Mouse (Mus musculus) midbrain, embryonic 15.5 days (tissue): ENCODE data around the gene Best1. TPM values are rescaled to one million over a fixed set of nuclear protein-coding genes. Genes with fewer than 3 reads are reported as not detected.

Source experiments
- ATAC-seq: fragments of 200-750 bp; cut with Nextera tagmentation; replicated peaks from 2 replicates; pipeline ENCODE4 v1.8.0; 2017; ENCODE audit warnings: moderate TSS enrichment
- H3K27ac ChIP-seq: fragments of 300-500 bp; sonication (generic); 2 replicates; pipeline ENCODE4 v1.5.1; 2015; ENCODE audit warnings: mild to moderate bottlenecking, inconsistent platforms
- H3K27me3 ChIP-seq: fragments of 300-500 bp; sonication (generic); replicated peaks from 2 replicates; pipeline ENCODE4 v1.6.1; 2015; ENCODE audit warnings: inconsistent platforms
- H3K36me3 ChIP-seq: fragments of 300-500 bp; sonication (generic); replicated peaks from 2 replicates; pipeline ENCODE4 v1.6.1; 2015; ENCODE audit warnings: inconsistent platforms
- H3K4me1 ChIP-seq: fragments of 300-500 bp; sonication (generic); 2 replicates; pipeline ENCODE4 v1.6.1; 2015; ENCODE audit warnings: inconsistent platforms
- H3K4me2 ChIP-seq: fragments of 300-500 bp; sonication (generic); 2 replicates; pipeline ENCODE4 v1.6.1; 2015; ENCODE audit warnings: inconsistent platforms, mild to moderate bottlenecking, moderate library complexity
- H3K4me3 ChIP-seq: fragments of 300-500 bp; sonication (generic); 2 replicates; pipeline ENCODE4 v1.5.1; 2015; ENCODE audit warnings: mild to moderate bottlenecking, inconsistent platforms
- H3K9ac ChIP-seq: fragments of 300-500 bp; sonication (generic); 2 replicates; pipeline ENCODE4 v1.6.1; 2015; ENCODE audit warnings: mild to moderate bottlenecking, inconsistent platforms
- H3K9me3 ChIP-seq: fragments of 300-500 bp; sonication (generic); 2 replicates; pipeline ENCODE4 v1.6.1; 2016; ENCODE audit warnings: inconsistent platforms
- WGBS: fragments of 180-500 bp; shearing (Covaris S2); methylation state at CpG from one replicate; pipeline ENCODE4 v1.1.7; 2015; ENCODE audit warnings: mixed read lengths; 5-methylcytosine and 5-hydroxymethylcytosine counted together
- polyA plus RNA-seq: library from polyadenylated mRNA; unstranded; fragments of >200 nt; fragmentation: Nextera tagmentation; extraction: Ambion mirVana; gene quantifications from 2 replicates; pipeline ENCODE4 v1.2.1, GENCODE M21; 2015

The Best1 gene
- polyA plus RNA-seq, 1 experiment from 2014 or later, result 3.2 TPM

- no peak overlapping the region for H3K27ac ChIP-seq
- H3K4me1 ChIP-seq, result peaks cover 23% of the 10 kb centered on the region
- H3K36me3 ChIP-seq, result no peaks in the 10 kb centered on the region
- WGBS, result 84% methylated on average over 4 of the region's 4 CpGs
- H3K9ac ChIP-seq, result no peak overlapping the region
- H3K9me3 ChIP-seq, result no peaks in the 10 kb centered on the region
- peak overlapping the region; percentile 98 for H3K4me2 ChIP-seq
- H3K4me3 ChIP-seq, result peak overlapping the region; percentile 74
- no peaks in the 10 kb centered on the region for H3K27me3 ChIP-seq
- no peak for ATAC-seq
Observed at GRCm38 (mm10) chr19:10019214-10019760, 17.9 kb upstream of the Best1 start.

- ATAC-seq, result no peak; the same call in 1 of the 2 replicates
- Histone ChIP-seq H3K27me3 (no peaks in the 10 kb centered on the region), H3K4me1 (peaks cover 23% of the 10 kb centered on the region), H3K4me2 (peak overlapping the region; percentile 98), H3K4me3 (peak overlapping the region; percentile 74), H3K27ac (no peak overlapping the region), H3K9ac (peak overlapping the region; percentile 76), H3K36me3 (no peaks in the 10 kb centered on the region), H3K9me3 (no peaks in the 10 kb centered on the region)
- 0% methylated on average over 3 of the region's 3 CpGs for WGBS
Observed at GRCm38 (mm10) chr19:10018527-10018818, 17.0 kb upstream of the Best1 start.

- ATAC-seq, result peak; percentile 96
- WGBS, result 5% methylated on average over 44 of the region's 44 CpGs
- no peaks in the 10 kb centered on the region for H3K27me3 ChIP-seq
- peak overlapping the region; percentile 76 for H3K9ac ChIP-seq
- H3K4me1 ChIP-seq, result peaks cover 23% of the 10 kb centered on the region
- H3K27ac ChIP-seq, result peak overlapping the region; percentile 68
- peak overlapping the region; percentile 74 for H3K4me3 ChIP-seq
- H3K4me2 ChIP-seq, result peak overlapping the region; percentile 98
- H3K9me3 ChIP-seq, result no peaks in the 10 kb centered on the region
- no peaks in the 10 kb centered on the region for H3K36me3 ChIP-seq
Observed at GRCm38 (mm10) chr19:10017637-10018526, 16.4 kb upstream of the Best1 start.

GRCm38 (mm10) chr19:10016151-10016550, 14.7 kb upstream of the Best1 start:
- Histone ChIP-seq H3K27me3 (no peaks in the 10 kb centered on the region), H3K4me2 (no peak overlapping the region), H3K9me3 (no peaks in the 10 kb centered on the region), H3K4me3 (no peak overlapping the region), H3K4me1 (peaks cover 23% of the 10 kb centered on the region), H3K27ac (no peak overlapping the region), H3K9ac (no peak overlapping the region), H3K36me3 (no peaks in the 10 kb centered on the region)
- WGBS, result 87% methylated on average over 4 of the region's 4 CpGs
- ATAC-seq, result no peak

GRCm38 (mm10) chr19:10015442-10015841, 14.0 kb upstream of the Best1 start:
- 85% methylated on average over 4 of the region's 4 CpGs for WGBS

GRCm38 (mm10) chr19:10014824-10015223, 13.4 kb upstream of the Best1 start:
- ATAC-seq, result no peak
- Histone ChIP-seq H3K27me3 (no peaks in the 10 kb centered on the region), H3K9ac (no peak overlapping the region), H3K27ac (no peak overlapping the region), H3K4me2 (no peak overlapping the region), H3K4me1 (peaks cover 23% of the 10 kb centered on the region), H3K4me3 (no peak overlapping the region), H3K36me3 (no peaks in the 10 kb centered on the region), H3K9me3 (no peaks in the 10 kb centered on the region)
- 86% methylated on average over 13 of the region's 13 CpGs for WGBS

More at GRCm38 (mm10) chr19:10015442-10015841, 14.0 kb upstream of the Best1 start:
- H3K36me3 ChIP-seq, result no peaks in the 10 kb centered on the region
- peaks cover 23% of the 10 kb centered on the region for H3K4me1 ChIP-seq
- no peak overlapping the region for H3K4me2 ChIP-seq
- H3K9me3 ChIP-seq, result no peaks in the 10 kb centered on the region
- no peaks in the 10 kb centered on the region for H3K27me3 ChIP-seq
- no peak overlapping the region for H3K9ac ChIP-seq
- H3K27ac ChIP-seq, result no peak overlapping the region
- ATAC-seq, result no peak
- no peak overlapping the region for H3K4me3 ChIP-seq

- no peak overlapping the region for H3K27ac ChIP-seq
- H3K4me3 ChIP-seq, result no peak overlapping the region
- H3K36me3 ChIP-seq, result no peaks in the 10 kb centered on the region
- no peaks in the 10 kb centered on the region for H3K27me3 ChIP-seq
- no peak for ATAC-seq
- no peaks in the 10 kb centered on the region for H3K9me3 ChIP-seq
- 78% methylated on average over 5 of the region's 5 CpGs for WGBS
- peaks cover 16% of the 10 kb centered on the region for H3K4me1 ChIP-seq
- H3K4me2 ChIP-seq, result no peak overlapping the region
- H3K9ac ChIP-seq, result no peak overlapping the region
Observed at GRCm38 (mm10) chr19:10013913-10014312, 12.5 kb upstream of the Best1 start.

GRCm38 (mm10) chr19:10013348-10013747, 11.9 kb upstream of the Best1 start:
- Histone ChIP-seq H3K4me3 (no peak overlapping the region), H3K4me2 (no peak overlapping the region), H3K9ac (no peak overlapping the region), H3K4me1 (peaks cover 10% of the 10 kb centered on the region), H3K36me3 (no peaks in the 10 kb centered on the region), H3K9me3 (no peaks in the 10 kb centered on the region), H3K27me3 (no peaks in the 10 kb centered on the region), H3K27ac (no peak overlapping the region)
- no peak for ATAC-seq
- WGBS, result 50% methylated on average over 3 of the region's 3 CpGs

GRCm38 (mm10) chr19:10012827-10013278, 11.4 kb upstream of the Best1 start:
- ATAC-seq, result no peak
- Histone ChIP-seq H3K4me3 (no peak overlapping the region), H3K27ac (no peak overlapping the region), H3K4me2 (no peak overlapping the region), H3K36me3 (no peaks in the 10 kb centered on the region), H3K4me1 (peaks cover 5% of the 10 kb centered on the region; the same call in 1 of the 2 replicates), H3K27me3 (no peaks in the 10 kb centered on the region), H3K9me3 (no peaks in the 10 kb centered on the region), H3K9ac (no peak overlapping the region)
- 58% methylated on average over 6 of the region's 6 CpGs for WGBS

- no peaks in the 10 kb centered on the region for H3K9me3 ChIP-seq
- no peak overlapping the region for H3K4me2 ChIP-seq
- H3K36me3 ChIP-seq, result no peaks in the 10 kb centered on the region
- WGBS, result 85% methylated on average over 1 of the region's 1 CpGs
- no peaks in the 10 kb centered on the region for H3K27me3 ChIP-seq
- H3K9ac ChIP-seq, result no peak overlapping the region
- H3K4me1 ChIP-seq, result no peaks in the 10 kb centered on the region
- H3K4me3 ChIP-seq, result no peak overlapping the region
- ATAC-seq, result no peak
- no peak overlapping the region for H3K27ac ChIP-seq
Observed at GRCm38 (mm10) chr19:10011408-10011807, 10.0 kb upstream of the Best1 start.

- Histone ChIP-seq H3K27ac (no peak overlapping the region), H3K9me3 (no peaks in the 10 kb centered on the region), H3K9ac (no peak overlapping the region), H3K4me1 (no peaks in the 10 kb centered on the region), H3K4me3 (no peak overlapping the region), H3K36me3 (no peaks in the 10 kb centered on the region), H3K4me2 (no peak overlapping the region), H3K27me3 (no peaks in the 10 kb centered on the region)
- no peak for ATAC-seq
- WGBS, result 97% methylated on average over 1 of the region's 1 CpGs
Observed at GRCm38 (mm10) chr19:10003696-10004095, 2.3 kb upstream of the Best1 start.

- H3K9me3 ChIP-seq, result no peaks in the 10 kb centered on the region
- H3K36me3 ChIP-seq, result no peaks in the 10 kb centered on the region
- H3K4me2 ChIP-seq, result no peak overlapping the region
- H3K27me3 ChIP-seq, result no peaks in the 10 kb centered on the region
- 16% methylated on average over 3 of the region's 3 CpGs for WGBS
- H3K27ac ChIP-seq, result no peak overlapping the region
- no peak overlapping the region for H3K9ac ChIP-seq
- no peaks in the 10 kb centered on the region for H3K4me1 ChIP-seq
- ATAC-seq, result peak; percentile 71; the same call in 1 of the 2 replicates
- H3K4me3 ChIP-seq, result no peak overlapping the region
Observed at GRCm38 (mm10) chr19:10000330-10000729, 1.1 kb downstream of the Best1 start.
